Mouse (Mus musculus) lung, postnatal 0 days (tissue): ENCODE measurements around the gene 6430628N08Rik.

Experiments used
- CTCF ChIP-seq: IDR thresholded peaks from 2 replicates; pipeline ENCODE4 v1.5.1; 2016; ENCODE audit warnings: antibody characterized with exemption, mild to moderate bottlenecking
- EP300 ChIP-seq: IDR thresholded peaks from 2 replicates; pipeline ENCODE4 v1.6.1; 2016; ENCODE audit warnings: antibody characterized with exemption, mild to moderate bottlenecking, control low read depth

DNA sequence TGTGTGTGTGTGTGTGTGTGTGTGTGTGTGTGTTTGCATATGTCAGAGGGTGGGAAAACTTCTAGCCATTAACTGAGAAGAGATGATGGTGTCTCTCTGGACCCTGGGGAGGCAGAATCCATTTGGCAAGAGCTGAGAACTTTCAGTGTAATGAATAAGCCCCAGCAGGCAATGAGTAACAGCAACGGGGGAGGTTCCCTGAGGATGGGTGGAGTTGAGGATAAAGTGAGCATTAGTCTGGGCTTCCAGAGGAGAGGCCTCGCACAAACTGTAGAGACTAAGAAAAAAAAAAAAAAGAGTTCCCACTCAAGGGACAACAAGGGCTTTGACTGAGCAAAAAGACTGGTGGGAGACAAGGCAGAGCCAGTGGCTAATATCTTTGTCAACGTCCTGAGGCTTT is 3.8 kb downstream of the 6430628N08Rik start:
- TF ChIP-seq CTCF: no peak
- no peak for TF ChIP-seq EP300
